Mouse (Mus musculus): ENCODE measurements at regions not wholly inside any gene's neighbourhood (a gene's known extent, or its start where the extent isn't known, plus 50 kb on each side); places are given as distances from the start of the nearest gene placed in this dataset.

DNA sequence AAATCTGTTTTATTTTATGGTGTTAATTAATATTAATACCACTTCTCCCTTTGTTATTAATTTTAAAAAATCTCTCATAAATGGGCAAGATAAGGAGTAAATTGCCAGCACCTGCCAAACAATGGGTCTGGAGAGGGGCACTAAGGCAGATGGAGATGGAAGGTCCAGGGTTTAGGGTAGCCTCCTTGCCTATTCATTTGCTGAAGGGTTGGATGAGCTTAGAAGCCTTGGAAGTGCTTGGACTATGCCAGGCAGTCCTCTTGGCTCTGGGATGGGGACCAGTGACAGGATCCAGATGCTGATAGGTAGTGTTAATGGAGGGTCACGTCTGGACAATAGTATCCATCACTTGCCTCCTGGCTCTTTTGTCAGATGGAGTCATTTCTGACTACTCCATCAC is 82.7 kb downstream of the Nr2f2 start:
- H3K27ac ChIP-seq (ENCODE audit: control insufficient read depth, insufficient read depth, low read depth, low read length, poor library complexity), result no peak overlapping the region
- TF ChIP-seq CTCF (IDR thresholded peaks at IDR 0.05; ENCODE audit: control insufficient read depth, insufficient read depth, low read length) (no peak), POLR2A (IDR thresholded peaks at IDR 0.05; ENCODE audit: borderline replicate concordance, control insufficient read depth, low read depth, low read length) (no peak)
- WGBS, result 0% methylated on average over 1 of the region's 1 CpGs
- H3K4me1 ChIP-seq (ENCODE audit: control insufficient read depth, insufficient read depth, low read length), result no peaks in the 10 kb centered on the region
- no peak overlapping the region for H3K4me3 ChIP-seq (replicated peaks; ENCODE audit: control insufficient read depth, low read depth, low read length)

DNA sequence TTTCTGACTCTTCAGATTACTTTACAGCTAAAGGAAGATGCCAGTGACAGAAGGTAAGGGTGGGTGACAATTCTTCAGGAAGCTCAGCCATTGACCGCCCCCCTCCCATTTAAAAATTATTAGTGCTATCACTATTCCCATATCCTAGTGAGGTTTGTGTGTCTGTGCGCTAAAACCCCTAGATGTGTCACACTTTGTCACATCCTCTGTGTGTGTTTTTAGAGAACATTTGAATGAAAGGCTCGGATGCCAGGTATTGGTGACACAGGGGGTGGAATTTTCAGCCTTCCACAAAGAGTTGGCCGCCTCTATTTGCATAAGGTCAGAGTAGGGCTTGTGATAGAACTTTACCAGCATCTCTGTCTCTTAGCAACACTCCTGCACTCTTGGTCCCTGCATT is 83.4 kb downstream of the Nr2f2 start:
- Histone ChIP-seq H3K27ac (ENCODE audit: control insufficient read depth, insufficient read depth, low read depth, low read length, poor library complexity) (no peak overlapping the region), H3K4me3 (replicated peaks; ENCODE audit: control insufficient read depth, low read depth, low read length) (no peak overlapping the region), H3K4me1 (ENCODE audit: control insufficient read depth, insufficient read depth, low read length) (no peaks in the 10 kb centered on the region)
- 8% methylated on average over 4 of the region's 4 CpGs for WGBS
- no peak for TF ChIP-seq CTCF (IDR thresholded peaks at IDR 0.05; ENCODE audit: control insufficient read depth, insufficient read depth, low read length)
- TF ChIP-seq POLR2A (IDR thresholded peaks at IDR 0.05; ENCODE audit: borderline replicate concordance, control insufficient read depth, low read depth, low read length), result no peak

DNA sequence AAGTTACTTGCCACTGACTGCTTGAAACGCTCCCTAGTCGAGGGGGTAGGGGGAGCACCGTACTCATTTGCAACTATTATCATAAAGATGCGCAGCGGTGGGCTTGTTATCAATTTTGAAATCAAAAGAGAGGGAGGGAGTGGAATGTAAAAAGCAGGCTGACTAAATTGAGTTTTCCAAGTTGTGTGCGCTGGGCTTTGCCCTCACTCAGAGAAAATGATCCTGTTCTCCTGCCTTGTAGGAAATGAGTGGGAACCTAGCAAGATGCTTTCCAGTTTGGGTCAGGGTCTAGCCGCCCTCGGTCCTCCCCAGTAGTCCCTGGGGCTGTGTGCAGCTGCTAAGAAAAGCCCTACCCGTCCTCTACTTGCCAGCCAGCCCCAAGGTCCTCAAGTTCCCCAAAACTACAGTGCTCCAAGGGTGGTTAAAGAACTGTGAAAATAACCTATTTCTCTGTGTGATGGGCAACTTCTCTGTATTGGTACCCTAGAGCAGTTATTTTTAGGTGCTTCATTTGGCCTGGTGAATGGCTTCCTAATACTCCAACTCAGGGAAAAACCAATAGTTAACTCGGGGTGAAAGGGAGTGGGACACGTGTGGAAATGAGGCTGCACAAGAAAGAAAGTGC is 84.5 kb downstream of the Nr2f2 start:
- no peak for TF ChIP-seq CTCF (IDR thresholded peaks at IDR 0.05; ENCODE audit: control insufficient read depth, insufficient read depth, low read length)
- no peak for TF ChIP-seq POLR2A (IDR thresholded peaks at IDR 0.05; ENCODE audit: borderline replicate concordance, control insufficient read depth, low read depth, low read length)
- Histone ChIP-seq H3K4me1 (ENCODE audit: control insufficient read depth, insufficient read depth, low read length) (no peaks in the 10 kb centered on the region), H3K4me3 (replicated peaks; ENCODE audit: control insufficient read depth, low read depth, low read length) (no peak overlapping the region), H3K27ac (ENCODE audit: control insufficient read depth, insufficient read depth, low read depth, low read length, poor library complexity) (no peak overlapping the region)
- 3% methylated on average over 11 of the region's 11 CpGs for WGBS

DNA sequence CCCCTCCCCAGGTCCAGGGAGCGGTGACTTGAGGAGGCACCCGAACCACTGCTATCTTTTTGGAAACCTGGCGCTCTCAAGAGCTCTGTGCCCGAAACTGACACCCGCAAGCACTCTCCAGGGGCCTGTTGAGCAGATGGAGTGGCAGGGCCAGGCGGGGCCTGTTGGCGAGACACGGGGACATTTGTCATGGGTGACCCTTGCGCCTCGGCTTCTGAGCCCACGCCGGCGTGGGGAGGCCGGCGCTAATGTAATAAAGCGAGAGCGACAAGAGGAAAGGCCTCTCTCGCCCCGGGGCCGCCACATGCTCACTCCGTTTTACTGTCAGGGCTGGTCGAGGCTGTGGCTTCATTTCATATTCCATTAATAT is 85.2 kb downstream of the Nr2f2 start:
- Histone ChIP-seq H3K27ac (ENCODE audit: control insufficient read depth, insufficient read depth, low read depth, low read length, poor library complexity) (no peak overlapping the region), H3K4me3 (replicated peaks; ENCODE audit: control insufficient read depth, low read depth, low read length) (no peak overlapping the region), H3K4me1 (ENCODE audit: control insufficient read depth, insufficient read depth, low read length) (no peaks in the 10 kb centered on the region)
- 5% methylated on average over 22 of the region's 22 CpGs for WGBS
- TF ChIP-seq POLR2A (IDR thresholded peaks at IDR 0.05; ENCODE audit: borderline replicate concordance, control insufficient read depth, low read depth, low read length), result no peak
- no peak for TF ChIP-seq CTCF (IDR thresholded peaks at IDR 0.05; ENCODE audit: control insufficient read depth, insufficient read depth, low read length)

DNA sequence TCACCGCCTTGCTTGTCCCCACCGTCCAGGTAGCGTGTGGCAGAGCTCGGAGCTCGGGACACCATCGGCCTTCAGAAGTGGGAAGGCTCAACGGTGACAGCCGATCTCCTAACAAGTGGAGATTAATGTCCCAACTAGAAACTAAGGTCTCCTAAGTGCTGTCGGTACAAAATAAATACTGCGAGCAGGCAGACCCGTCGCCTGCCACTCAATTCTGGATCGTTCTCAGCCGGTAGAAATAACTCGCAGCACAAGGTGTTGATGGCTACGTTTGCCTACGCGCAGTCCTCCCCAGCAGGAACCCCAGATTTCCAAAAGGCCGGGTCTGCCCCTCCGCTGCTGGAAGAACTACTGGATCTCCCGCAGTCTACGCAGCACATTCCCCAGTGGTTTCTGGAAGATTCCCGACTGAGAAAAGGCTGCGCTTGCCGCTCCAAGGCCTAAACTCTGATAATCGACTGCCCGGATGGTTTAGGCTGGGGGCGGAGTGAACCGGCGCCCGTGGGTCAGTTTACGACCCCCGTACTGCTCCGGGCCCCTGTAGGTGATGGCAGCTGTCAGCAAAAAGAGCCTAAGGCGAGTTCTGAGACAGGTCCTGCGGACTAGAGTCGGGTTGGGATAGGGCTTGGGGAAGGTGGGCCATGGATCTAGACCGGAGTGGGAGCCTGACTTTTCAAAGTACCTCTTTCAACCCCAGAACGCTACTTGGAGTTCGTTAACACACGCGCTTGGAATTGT is 85.7 kb downstream of the Nr2f2 start:
- WGBS, result 6% methylated on average over 42 of the region's 42 CpGs
- Histone ChIP-seq H3K4me3 (replicated peaks; ENCODE audit: control insufficient read depth, low read depth, low read length) (no peak overlapping the region), H3K4me1 (ENCODE audit: control insufficient read depth, insufficient read depth, low read length) (no peaks in the 10 kb centered on the region), H3K27ac (ENCODE audit: control insufficient read depth, insufficient read depth, low read depth, low read length, poor library complexity) (no peak overlapping the region)
- TF ChIP-seq CTCF (IDR thresholded peaks at IDR 0.05; ENCODE audit: control insufficient read depth, insufficient read depth, low read length) (no peak), POLR2A (IDR thresholded peaks at IDR 0.05; ENCODE audit: borderline replicate concordance, control insufficient read depth, low read depth, low read length) (no peak)

DNA sequence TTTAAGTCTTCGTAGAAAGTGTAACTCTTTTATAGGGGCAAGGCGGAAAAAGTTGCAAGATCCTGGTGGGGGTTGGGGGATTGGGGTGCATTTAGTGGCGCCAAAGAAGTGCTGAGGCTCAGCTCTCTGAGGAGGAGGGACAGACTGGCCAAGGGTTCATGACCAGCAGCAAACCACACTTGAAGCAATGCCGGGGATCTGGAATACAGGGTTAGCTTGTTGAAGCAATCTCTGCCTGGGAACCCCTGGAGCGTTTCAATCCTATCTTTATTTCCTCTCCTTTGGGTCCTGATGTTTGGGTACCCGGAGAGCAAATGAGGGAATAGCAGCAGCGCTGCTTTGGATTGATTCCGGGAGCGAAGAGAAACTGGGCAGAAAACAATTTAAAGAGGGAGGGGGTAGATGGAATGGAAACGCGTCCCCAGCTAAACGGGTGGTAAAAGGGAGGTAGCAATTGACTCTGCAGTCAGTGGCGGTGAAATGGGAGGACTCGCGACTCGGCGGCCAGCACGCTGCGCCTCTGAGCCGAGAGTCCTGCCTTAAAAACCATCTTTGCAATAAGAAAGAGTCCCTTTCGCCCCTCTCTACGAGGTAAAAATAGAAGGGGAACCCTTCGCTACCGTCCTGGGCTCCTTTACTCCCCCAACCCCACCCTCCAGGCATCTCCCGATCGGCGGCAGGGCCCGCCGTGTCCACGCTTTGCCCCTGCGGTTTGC is 86.5 kb downstream of the Nr2f2 start:
- WGBS, result 4% methylated on average over 31 of the region's 31 CpGs
- TF ChIP-seq POLR2A (IDR thresholded peaks at IDR 0.05; ENCODE audit: borderline replicate concordance, control insufficient read depth, low read depth, low read length) (no peak), CTCF (IDR thresholded peaks at IDR 0.05; ENCODE audit: control insufficient read depth, insufficient read depth, low read length) (no peak)
- Histone ChIP-seq H3K4me1 (ENCODE audit: control insufficient read depth, insufficient read depth, low read length) (no peaks in the 10 kb centered on the region), H3K4me3 (replicated peaks; ENCODE audit: control insufficient read depth, low read depth, low read length) (no peak overlapping the region), H3K27ac (ENCODE audit: control insufficient read depth, insufficient read depth, low read depth, low read length, poor library complexity) (no peak overlapping the region)

DNA sequence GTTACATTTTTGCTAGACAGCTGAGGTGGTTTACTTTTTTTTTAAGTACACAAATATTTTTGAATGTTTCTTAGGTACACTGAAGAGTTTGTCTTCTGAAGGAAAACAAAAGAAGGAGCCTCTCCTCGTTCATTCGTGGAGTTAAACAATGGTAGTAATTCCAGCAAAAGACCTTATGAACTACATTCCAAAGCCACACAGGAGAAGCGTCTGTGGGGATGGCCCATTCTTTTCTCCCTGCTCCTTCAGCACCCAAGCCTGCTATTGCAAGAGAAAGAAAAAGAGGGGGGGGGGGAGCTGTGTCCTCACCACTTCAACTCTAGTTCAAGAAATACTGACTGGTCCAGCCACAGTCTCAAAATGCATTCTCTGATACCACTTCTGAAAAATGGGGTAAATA is 87.4 kb downstream of the Nr2f2 start:
- no peak overlapping the region for H3K4me3 ChIP-seq (replicated peaks; ENCODE audit: control insufficient read depth, low read depth, low read length)
- no peaks in the 10 kb centered on the region for H3K4me1 ChIP-seq (ENCODE audit: control insufficient read depth, insufficient read depth, low read length)
- TF ChIP-seq CTCF (IDR thresholded peaks at IDR 0.05; ENCODE audit: control insufficient read depth, insufficient read depth, low read length), result no peak
- no peak overlapping the region for H3K27ac ChIP-seq (ENCODE audit: control insufficient read depth, insufficient read depth, low read depth, low read length, poor library complexity)
- WGBS, result 1% methylated on average over 3 of the region's 3 CpGs

DNA sequence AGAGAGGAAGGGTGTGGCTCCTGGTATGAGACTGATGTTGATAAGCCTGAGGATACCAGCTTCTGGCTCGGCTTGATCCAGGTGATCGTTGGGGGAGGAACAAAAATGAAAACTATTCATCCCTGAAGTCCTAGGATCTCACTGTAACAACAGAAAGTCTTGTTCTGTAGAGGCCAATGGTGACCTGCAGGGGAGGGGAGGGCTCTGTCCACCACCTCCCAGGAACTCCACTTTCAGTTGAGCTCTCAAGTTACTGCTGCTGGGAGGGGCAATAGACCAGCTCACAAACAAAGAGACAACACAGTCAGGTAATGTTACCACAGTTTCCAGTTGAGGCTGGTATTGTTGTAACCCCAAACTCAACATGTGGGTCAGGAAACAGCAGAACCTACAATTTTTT is 90.5 kb downstream of the Nr2f2 start:
- no peak overlapping the region for H3K27ac ChIP-seq (ENCODE audit: control insufficient read depth, insufficient read depth, low read depth, low read length, poor library complexity)
- no peak overlapping the region for H3K4me3 ChIP-seq (replicated peaks; ENCODE audit: control insufficient read depth, low read depth, low read length)
- TF ChIP-seq CTCF (IDR thresholded peaks at IDR 0.05; ENCODE audit: control insufficient read depth, insufficient read depth, low read length), result no peak
- TF ChIP-seq POLR2A (IDR thresholded peaks at IDR 0.05; ENCODE audit: borderline replicate concordance, control insufficient read depth, low read depth, low read length), result no peak
- WGBS, result 63% methylated on average over 2 of the region's 2 CpGs
- no peaks in the 10 kb centered on the region for H3K4me1 ChIP-seq (ENCODE audit: control insufficient read depth, insufficient read depth, low read length)

Data from bone marrow, adult 2 months (tissue).